Mouse (Mus musculus) lung, adult 2 months (tissue): Measurements from ENCODE around the gene Olfr623. TPM values are rescaled to one million over a fixed set of nuclear protein-coding genes. Genes with fewer than 3 reads are reported as not detected.

ENCODE experiments used
- DNase-seq: peaks from one replicate; pipeline ENCODE4 v3.0.0; 2022
- H3K4me1 ChIP-seq: fragments of 200-500 bp; 2 replicates; pipeline ENCODE4 v1.6.1; 2011; ENCODE audit warnings: low read length; ENCODE audit not compliant: control insufficient read depth, insufficient read depth
- H3K4me3 ChIP-seq: fragments of 200-500 bp; replicated peaks from 2 replicates; pipeline ENCODE3; 2011; ENCODE audit warnings: low read depth, mild to moderate bottlenecking, control low read depth, low read length; ENCODE audit errors: extremely low read depth
- CTCF ChIP-seq: fragments of 200-500 bp; IDR thresholded peaks from 2 replicates; pipeline ENCODE4 v1.5.1; 2011; ENCODE audit warnings: mild to moderate bottlenecking, low read length, control low read depth; ENCODE audit not compliant: insufficient read depth
- POLR2A ChIP-seq: fragments of 200-500 bp; IDR thresholded peaks from 2 replicates; pipeline ENCODE4 v1.6.1; 2011; ENCODE audit warnings: low read depth, mild to moderate bottlenecking, control low read depth, low read length, borderline replicate concordance; ENCODE audit errors: extremely low read depth
- WGBS: fragments of 180-500 bp; shearing (Covaris S2); methylation state at CpG from one replicate; pipeline ENCODE4 v1.1.7; 2018; 5-methylcytosine and 5-hydroxymethylcytosine counted together
- polyA plus RNA-seq: library from polyadenylated mRNA; depleted of rRNA; stranded (reverse); fragments of >200 nt; gene quantifications from 2 replicates; pipeline ENCODE4 v1.2.3, GENCODE M21; 2012; rRNA removed

Gene Olfr623
- polyA plus RNA-seq = not detected in 2 replicates

DNA sequence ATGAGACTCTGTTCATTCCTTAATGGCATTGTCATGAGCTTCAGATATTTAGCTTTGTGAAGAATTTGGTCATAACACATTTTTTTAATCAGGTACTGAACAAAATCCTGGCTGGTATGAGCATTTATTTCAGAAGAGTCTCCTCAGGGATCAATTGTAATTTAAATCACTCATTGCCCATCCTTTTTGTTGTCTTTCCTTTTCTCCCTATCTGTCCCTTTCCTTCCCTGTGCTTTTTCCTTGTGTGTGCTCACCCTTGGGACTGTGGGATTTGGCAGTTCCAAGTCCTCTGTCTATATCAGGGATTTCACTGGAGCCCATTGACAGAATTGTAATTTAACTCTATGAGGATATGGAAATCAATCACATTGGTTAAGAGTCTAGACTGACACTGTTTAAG lies at the start of gene Olfr623:
Olfr623 (minus strand) TSS at position 101 of the 400 bp plus-strand sequence.
- TF ChIP-seq CTCF = no peak
- no peak for TF ChIP-seq POLR2A
- no peaks in the 10 kb centered on the region for H3K4me1 ChIP-seq
- H3K4me3 ChIP-seq = no peak within 1 kb of the TSS
- DNase-seq = no peak

- 29% methylated on average over 2 of the region's 2 CpGs for WGBS
- no peak for TF ChIP-seq CTCF
- no peak for TF ChIP-seq POLR2A
- no peak overlapping the region for H3K4me3 ChIP-seq
- no peaks in the 10 kb centered on the region for H3K4me1 ChIP-seq
- no peak for DNase-seq
Measured at GRCm38 (mm10) chr7:103712024-103712423, 48.5 kb upstream of the Olfr623 start.

DNA sequence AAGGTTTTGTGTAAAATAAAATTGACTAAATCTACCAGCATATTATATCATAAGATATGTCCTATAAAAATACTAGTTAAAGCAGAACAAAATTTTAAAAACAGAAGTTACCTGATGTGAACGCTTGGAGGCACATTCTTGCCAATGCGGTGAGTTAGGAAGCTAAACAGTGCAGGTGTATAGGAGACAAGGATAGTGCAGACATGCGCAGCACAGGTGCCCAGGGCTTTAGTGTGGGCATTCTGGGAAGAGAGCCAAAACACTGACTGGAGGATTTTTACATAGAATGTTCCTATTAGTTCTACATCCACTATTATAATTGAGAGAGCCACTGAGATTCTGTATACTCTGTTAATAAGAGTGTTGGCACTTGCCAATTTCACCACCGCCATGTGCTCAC lies 36.0 kb upstream of the Olfr623 start:
- 85% methylated on average over 4 of the region's 4 CpGs for WGBS
- Histone ChIP-seq H3K4me1 (no peaks in the 10 kb centered on the region), H3K4me3 (no peak overlapping the region)
- no peak for TF ChIP-seq CTCF
- no peak for TF ChIP-seq POLR2A
- no peak for DNase-seq

DNA sequence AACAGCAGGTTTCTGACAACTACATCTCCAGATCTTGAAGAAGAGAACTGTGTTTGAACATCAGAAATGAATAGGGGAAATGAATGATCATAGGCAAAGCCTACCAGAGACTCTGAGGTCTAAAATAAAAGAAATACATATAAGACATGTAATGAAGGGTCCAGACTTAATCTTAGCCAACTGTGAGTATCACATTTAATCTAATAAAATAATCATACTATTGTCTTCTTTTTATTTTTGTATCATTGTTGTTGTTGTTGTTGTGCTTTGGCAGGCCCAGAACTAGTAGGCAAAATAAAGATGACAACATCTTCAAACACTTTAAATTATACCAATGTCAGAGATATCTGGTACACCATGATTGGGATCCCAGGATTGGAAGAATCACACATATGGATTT lies 18.9 kb upstream of the Olfr623 start, which contains the start of gene Olfr625-ps1:
Olfr625-ps1 (plus strand) TSS at position 301 of the 400 bp plus-strand sequence.
- TF ChIP-seq CTCF (no peak), POLR2A (no peak)
- no peaks in the 10 kb centered on the region for H3K4me1 ChIP-seq
- no peak within 1 kb of the TSS for H3K4me3 ChIP-seq
- no peak for DNase-seq

- WGBS = 88% methylated on average over 2 of the region's 2 CpGs
- Histone ChIP-seq H3K4me3 (no peak within 1 kb of the TSS), H3K4me1 (no peaks in the 10 kb centered on the region)
- DNase-seq = no peak
- no peak for TF ChIP-seq POLR2A
- TF ChIP-seq CTCF = no peak
Measured at GRCm38 (mm10) chr7:103671091-103671490, 7.6 kb upstream of the Olfr623 start, which contains the start of gene Olfr624. TSS of gene Olfr624 (minus strand) at chr7:103671191.

- WGBS = 81% methylated on average over 4 of the region's 4 CpGs
- TF ChIP-seq CTCF = no peak
- no peak for TF ChIP-seq POLR2A
- Histone ChIP-seq H3K4me3 (no peak overlapping the region), H3K4me1 (no peaks in the 10 kb centered on the region)
- no peak for DNase-seq
Measured at GRCm38 (mm10) chr7:103644070-103644469, 19.4 kb downstream of the Olfr623 start.

- TF ChIP-seq POLR2A (no peak), CTCF (no peak)
- Histone ChIP-seq H3K4me3 (no peak within 1 kb of the TSS), H3K4me1 (no peaks in the 10 kb centered on the region)
- 57% methylated on average over 1 of the region's 1 CpGs for WGBS
- DNase-seq = no peak
Measured at GRCm38 (mm10) chr7:103642602-103643001, 20.9 kb downstream of the Olfr623 start, which contains the start of gene Olfr622. TSS of gene Olfr622 (minus strand) at chr7:103642702.

DNA sequence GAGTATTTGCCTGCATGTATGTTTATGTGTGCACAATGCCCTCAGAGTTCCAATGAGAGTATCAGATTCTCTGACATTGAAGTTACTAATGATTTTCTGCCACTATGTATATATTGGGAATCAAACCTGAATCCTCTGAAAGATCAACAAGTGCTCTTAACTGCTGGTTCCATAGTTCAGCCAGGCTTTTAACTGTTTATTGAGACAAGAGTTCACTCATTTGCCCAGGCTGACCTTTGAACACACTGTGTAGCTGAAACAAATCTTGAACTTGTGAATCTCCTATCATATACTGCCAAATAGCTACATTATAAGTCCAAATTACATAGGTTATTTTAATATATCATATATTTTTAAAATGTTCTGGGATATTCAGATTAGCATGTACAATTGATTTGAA lies 26.7 kb downstream of the Olfr623 start:
- H3K4me1 ChIP-seq = no peaks in the 10 kb centered on the region
- TF ChIP-seq POLR2A (no peak), CTCF (no peak)
- no peak for DNase-seq
- H3K4me3 ChIP-seq = no peak overlapping the region

DNA sequence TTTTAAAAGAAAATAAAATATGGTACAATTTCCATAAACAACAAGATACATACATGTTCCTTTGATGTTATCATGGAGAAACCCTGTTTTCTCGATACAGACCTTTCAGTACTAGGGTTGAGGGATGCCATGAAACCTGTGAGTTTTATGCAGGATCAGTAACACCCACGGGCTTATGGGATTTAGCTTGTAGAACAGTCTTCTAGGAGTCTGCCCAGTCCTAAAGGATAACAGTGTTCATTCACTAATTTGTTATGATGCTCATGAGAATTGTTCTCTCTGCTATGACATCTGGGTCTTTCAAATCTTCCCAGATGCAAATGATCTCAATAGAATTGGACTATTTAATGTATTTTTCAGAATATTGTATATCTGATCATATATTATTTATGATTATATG lies 51.1 kb downstream of the Olfr623 start, which contains the start of gene Olfr620:
Olfr620 (minus strand) TSS at position 101 of the 400 bp plus-strand sequence.
- DNase-seq = no peak
- WGBS = 52% methylated on average over 2 of the region's 2 CpGs
- no peak for TF ChIP-seq CTCF
- TF ChIP-seq POLR2A = no peak
- Histone ChIP-seq H3K4me3 (no peak within 1 kb of the TSS), H3K4me1 (no peaks in the 10 kb centered on the region)

Other genes with a start within 250 kb of the Olfr623 start
- gene Usp17lc, start 248.6 kb downstream of the Olfr623 start, polyA plus RNA-seq = not detected in 2 replicates
- not detected in 2 replicates for gene Olfr605, start 218.3 kb downstream of the Olfr623 start, polyA plus RNA-seq
- not detected in 2 replicates for gene Olfr606, start 214.7 kb downstream of the Olfr623 start, polyA plus RNA-seq
- gene Olfr607, start 199.5 kb downstream of the Olfr623 start, polyA plus RNA-seq = not detected in 2 replicates
- gene Olfr608, start 193.8 kb downstream of the Olfr623 start, polyA plus RNA-seq = not detected in 2 replicates
- gene Olfr609, start 165.6 kb downstream of the Olfr623 start, polyA plus RNA-seq = not detected in 2 replicates
- not detected in 2 replicates for gene Olfr610, start 151.6 kb downstream of the Olfr623 start, polyA plus RNA-seq
- not detected in 2 replicates for gene Olfr611, start 142.9 kb downstream of the Olfr623 start, polyA plus RNA-seq
- not detected in 2 replicates for gene Olfr612, start 121.0 kb downstream of the Olfr623 start, polyA plus RNA-seq
- gene Olfr613, start 115.6 kb downstream of the Olfr623 start, polyA plus RNA-seq = not detected in 2 replicates
- gene Olfr615, start 107.6 kb downstream of the Olfr623 start, polyA plus RNA-seq = not detected in 2 replicates
- not detected in 2 replicates for gene Olfr616, start 94.6 kb downstream of the Olfr623 start, polyA plus RNA-seq
- not detected in 2 replicates for gene Olfr617, start 90.6 kb downstream of the Olfr623 start, polyA plus RNA-seq
- not detected in 2 replicates for gene Olfr618, start 73.6 kb downstream of the Olfr623 start, polyA plus RNA-seq
- not detected in 2 replicates for gene Olfr619, start 63.1 kb downstream of the Olfr623 start, polyA plus RNA-seq
- gene Olfr620, start 51.2 kb downstream of the Olfr623 start, polyA plus RNA-seq = not detected in 2 replicates
- gene Olfr622, start 21.0 kb downstream of the Olfr623 start, polyA plus RNA-seq = not detected in 2 replicates
- not detected in 2 replicates for gene Olfr624, start 7.5 kb upstream of the Olfr623 start, polyA plus RNA-seq
- gene Olfr625-ps1, start 19.0 kb upstream of the Olfr623 start, polyA plus RNA-seq = not detected in 2 replicates
- gene Olfr243, start 51.0 kb upstream of the Olfr623 start, polyA plus RNA-seq = not detected in 2 replicates
- gene Olfr628, start 66.7 kb upstream of the Olfr623 start, polyA plus RNA-seq = not detected in 2 replicates
- not detected in 2 replicates for gene Olfr629, start 81.2 kb upstream of the Olfr623 start, polyA plus RNA-seq
- gene Olfr630, start 93.6 kb upstream of the Olfr623 start, polyA plus RNA-seq = not detected in 2 replicates
- not detected in 2 replicates for gene Olfr69, start 107.9 kb upstream of the Olfr623 start, polyA plus RNA-seq
- not detected in 2 replicates for gene Olfr68, start 116.0 kb upstream of the Olfr623 start, polyA plus RNA-seq
- not detected in 2 replicates for gene Olfr67, start 128.1 kb upstream of the Olfr623 start, polyA plus RNA-seq
- gene Hbb-bt, start 150.3 kb upstream of the Olfr623 start, polyA plus RNA-seq = 1,037 and 2,074 TPM in 2 replicates
- 9,354 and 20,945 TPM in 2 replicates for gene Hbb-bs, start 164.4 kb upstream of the Olfr623 start, polyA plus RNA-seq
- not detected in 2 replicates for gene Hbb-bh2, start 176.8 kb upstream of the Olfr623 start, polyA plus RNA-seq
- not detected in 2 replicates for gene Hbb-bh1, start 179.5 kb upstream of the Olfr623 start, polyA plus RNA-seq
- gene Hbb-y, start 189.5 kb upstream of the Olfr623 start, polyA plus RNA-seq = 0.37 TPM in 1 of 2 replicates, not detected in the other
- not detected in 2 replicates for gene Olfr66, start 222.6 kb upstream of the Olfr623 start, polyA plus RNA-seq
- not detected in 2 replicates for gene Olfr64, start 230.8 kb upstream of the Olfr623 start, polyA plus RNA-seq
- gene Olfr65, start 239.8 kb upstream of the Olfr623 start, polyA plus RNA-seq = not detected in 2 replicates